Mouse (Mus musculus): ENCODE results near the gene Cldn16.
"Not testable (repeated sequence)": the region's sequence is repeated elsewhere in the genome, so short reads cannot be mapped to it uniquely, and the experiment has no call there.

The Cldn16 gene

DNA sequence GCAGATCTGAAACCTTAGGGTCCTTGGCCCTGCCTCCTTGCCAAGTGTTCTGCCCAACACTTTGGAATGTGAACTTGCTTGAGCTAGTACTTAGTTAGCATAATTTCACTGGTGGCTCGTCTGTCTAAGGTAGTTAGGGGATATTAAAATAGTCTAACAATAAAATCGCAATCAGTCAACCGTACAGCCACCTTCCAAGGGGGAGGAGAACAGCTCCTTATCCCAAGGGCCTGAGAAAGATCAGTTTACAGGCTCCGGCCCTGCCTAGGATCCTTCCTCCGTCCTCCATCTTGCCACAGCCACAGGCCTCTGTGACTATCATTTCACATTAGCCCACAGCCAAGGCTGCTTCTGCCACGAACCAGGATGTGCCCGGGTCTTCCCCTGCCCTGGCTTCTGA is at the start of gene Cldn16:
Gene Cldn16, plus strand, starts transcription at position 301 of the 400 bp plus-strand sequence.
- DNase-seq (ENCODE audit: low read depth) = no peak

DNA sequence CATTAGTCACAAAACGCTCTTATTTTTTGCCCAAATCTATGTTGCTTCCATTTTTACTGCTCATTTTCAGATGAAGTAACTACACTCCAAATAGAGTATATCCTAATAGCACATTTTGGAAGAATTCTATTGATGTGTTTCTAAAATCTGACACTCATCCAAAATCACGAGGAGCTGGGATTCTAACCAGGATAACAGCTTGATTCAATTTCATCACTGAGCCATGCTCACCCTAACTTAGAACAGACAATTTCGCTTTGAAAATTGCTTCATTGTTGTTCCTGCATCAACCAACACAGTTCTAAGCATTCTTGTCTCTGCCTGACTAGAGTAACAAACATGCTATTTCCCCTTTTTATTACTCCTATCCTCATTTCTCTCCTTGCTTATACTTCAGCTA is 44.3 kb upstream of the Cldn16 start:
- DNase-seq (ENCODE audit: low read depth) = no peak

DNA sequence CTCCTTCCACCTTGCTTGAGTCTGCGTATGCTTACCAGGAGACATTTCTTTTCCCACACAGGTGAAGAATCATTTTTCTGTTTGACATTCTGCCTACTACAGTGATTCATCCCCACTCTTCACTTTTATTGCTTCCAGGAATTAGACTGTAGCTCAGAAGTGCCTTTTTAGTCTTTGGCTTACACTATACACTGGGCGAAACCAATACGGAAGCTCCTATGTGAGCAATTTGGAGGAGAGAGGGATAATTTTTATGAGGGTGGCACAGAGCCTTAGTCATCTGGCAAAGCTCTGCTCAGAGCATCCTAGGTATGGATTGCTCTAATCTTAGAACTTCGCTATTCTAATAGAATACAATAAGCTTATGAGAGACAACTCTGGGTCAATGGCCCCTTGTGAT is 40.9 kb upstream of the Cldn16 start:
- no peak for DNase-seq (ENCODE audit: low read depth)

DNA sequence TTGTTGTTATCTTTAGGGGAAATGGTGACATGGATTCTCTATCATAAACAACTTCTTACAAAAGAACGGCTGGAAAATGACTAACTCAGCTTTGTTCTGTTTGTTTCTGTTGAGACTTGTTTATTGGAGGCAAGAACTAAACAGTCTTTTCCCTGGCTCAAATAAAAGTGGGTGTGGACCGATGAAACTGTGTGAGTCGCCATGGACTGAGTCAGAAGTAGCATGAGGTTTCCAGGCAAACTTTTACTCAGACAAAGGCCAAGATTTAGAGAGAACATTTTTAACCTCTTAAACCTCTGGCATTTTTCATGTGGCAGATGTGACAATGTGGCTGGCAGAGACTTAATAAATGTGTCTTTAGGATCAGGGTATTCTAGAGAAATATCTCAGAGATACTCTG is 32.7 kb upstream of the Cldn16 start:
- no peak for DNase-seq (ENCODE audit: low read depth)

DNA sequence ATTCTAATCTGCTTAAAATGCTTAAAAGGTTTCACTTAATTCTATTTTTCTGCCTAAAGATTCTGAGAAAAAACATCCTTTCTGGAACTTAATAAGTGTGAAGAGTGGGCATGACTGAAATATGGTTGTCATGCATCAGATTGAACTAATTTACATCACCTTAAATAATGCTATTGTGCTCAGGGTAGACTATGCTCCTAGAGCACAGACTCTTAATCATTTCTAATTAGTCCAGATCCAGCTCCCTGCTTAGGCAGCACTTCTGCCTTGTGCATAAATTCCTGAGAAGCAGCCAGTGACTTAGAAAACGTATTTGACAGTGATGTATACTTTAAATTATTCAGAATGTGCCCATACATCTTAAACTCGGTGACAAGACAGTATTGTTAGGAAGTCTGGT is 29.4 kb upstream of the Cldn16 start:
- no peak for DNase-seq (ENCODE audit: low read depth)

DNA sequence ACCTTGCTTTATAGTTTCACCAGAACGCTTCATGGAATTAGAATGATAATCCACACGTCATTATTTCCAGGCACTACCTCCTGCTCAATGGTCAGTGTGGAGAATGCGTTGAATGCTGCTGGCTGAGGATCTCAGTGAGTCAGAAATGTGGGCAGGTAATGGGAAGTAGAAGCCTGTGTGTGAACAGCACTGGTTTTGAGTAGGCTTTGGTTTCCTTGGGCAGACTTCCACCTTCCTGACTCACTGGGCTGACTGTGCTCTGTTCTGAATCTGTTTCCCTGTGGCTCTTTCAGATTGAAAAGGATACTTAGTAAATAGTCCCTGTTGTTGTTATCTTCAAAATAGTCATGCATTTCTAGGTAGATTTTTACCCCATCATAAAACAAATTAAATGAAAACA is 22.9 kb upstream of the Cldn16 start:
- DNase-seq (ENCODE audit: low read depth) = no peak

DNA sequence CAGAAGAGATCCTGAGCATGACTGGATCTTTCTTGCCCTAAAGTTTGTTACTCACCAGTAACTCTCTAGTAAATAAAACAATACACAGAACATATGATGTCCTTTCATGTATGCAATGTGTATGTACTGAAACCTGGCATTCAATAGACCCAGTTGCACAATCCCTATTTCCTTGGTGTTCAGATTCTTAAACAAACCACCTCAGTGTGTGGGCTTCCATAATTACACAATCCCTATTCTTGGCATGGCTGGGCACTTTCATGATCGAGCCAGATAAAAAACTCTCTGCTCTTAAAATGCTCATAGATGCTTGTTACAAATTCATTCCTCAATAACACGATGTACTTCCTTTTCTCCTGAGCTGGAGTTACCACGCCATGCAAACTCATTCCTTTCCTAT is 21.8 kb upstream of the Cldn16 start:
- no peak for DNase-seq (ENCODE audit: low read depth)

DNA sequence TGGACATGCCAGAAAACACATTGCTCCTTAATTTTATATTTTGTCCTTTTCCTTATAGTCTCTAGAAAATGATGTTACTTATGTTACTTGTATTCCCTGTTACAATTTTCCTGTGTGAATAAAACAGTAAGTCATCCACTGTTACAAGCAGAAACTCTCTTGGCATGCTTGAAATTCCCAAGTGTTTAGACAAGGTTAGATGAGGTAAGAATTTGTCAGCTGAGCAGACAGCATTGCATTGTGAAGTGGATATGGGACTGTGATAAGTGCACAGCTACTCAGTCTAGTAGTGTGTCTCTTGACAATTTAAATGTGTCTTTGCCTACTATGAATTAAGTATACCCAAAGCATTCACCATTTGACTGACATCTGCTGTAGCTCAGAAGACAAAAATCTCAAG is 18.1 kb upstream of the Cldn16 start:
- DNase-seq (ENCODE audit: low read depth) = no peak

DNA sequence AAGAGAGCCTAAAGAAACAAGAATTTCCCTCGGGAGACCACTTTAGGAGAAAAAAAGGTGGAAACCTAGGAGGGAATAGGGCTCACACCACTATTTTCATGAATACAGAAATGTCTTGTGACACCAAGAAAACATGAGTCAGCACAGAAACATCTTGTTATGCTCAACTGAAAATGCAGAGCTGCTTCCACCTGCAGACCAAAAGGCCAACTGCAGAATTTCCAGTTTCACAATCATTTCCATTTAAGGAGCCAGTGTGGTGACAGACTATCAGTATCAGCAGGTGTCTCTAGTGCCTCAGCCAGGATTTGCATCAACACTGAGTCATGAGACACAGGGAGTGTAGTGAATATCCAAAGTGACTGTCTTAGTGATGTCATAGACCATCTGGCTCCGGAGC is 15.3 kb upstream of the Cldn16 start:
- no peak for DNase-seq (ENCODE audit: low read depth)

DNA sequence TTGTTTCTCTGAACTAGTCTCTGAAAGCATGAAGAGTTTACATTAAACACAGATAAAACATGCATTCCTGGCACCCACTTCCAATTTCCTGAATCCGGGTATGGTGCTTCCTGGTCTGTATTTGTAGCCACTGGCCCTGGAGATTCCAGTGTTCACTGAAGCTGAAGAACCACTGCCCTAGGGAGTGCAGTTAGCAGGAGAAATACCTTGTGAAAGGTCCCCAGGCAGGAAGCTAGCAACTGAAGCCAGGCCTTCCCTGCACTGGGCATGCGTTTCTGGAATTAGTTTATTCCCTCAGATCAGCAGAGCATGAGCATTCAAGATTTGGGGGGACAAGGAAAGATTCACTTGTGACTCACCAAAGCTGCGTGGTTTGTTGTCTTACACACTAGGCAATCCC is 8.8 kb upstream of the Cldn16 start:
- no peak for DNase-seq (ENCODE audit: low read depth)

DNA sequence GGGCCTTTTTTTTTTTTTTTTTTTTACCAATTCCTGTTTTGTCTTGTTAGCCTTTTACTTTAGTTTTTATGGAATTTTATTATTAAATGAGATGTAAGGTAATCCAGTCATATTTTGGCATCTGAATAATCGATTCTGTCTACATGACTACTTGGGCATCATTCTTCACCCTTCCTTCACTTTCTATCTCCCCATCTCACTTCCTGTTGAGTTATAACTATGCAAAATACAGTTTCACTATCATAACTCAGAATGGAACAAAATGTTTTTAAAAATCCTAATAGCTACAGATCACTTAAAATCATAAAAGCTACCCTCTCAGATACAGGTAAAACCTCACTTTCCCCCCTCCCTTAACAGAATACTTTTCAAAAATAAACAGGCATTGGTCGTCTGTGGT is 6.8 kb upstream of the Cldn16 start:
- no peak for DNase-seq (ENCODE audit: low read depth)

DNA sequence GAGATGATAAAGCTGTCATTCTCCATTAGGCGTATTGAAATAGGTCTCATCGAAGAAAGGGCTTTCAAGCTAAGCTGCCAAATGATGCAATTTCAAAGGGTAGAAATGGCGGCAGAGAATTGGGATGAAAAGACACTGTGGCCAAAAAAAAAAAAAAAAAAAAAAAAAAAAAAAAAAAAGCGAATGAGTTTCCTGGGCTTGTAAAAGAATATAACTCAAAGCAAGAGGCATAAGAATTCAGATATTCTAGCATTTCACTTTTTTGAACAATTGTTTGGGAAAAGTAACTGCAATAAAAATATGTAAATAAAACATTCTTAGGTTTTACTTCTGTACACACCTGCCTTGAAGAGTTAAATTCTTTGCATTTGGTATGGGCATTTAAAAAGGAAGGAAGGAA is 3.6 kb downstream of the Cldn16 start:
- DNase-seq (ENCODE audit: low read depth) = no peak

DNA sequence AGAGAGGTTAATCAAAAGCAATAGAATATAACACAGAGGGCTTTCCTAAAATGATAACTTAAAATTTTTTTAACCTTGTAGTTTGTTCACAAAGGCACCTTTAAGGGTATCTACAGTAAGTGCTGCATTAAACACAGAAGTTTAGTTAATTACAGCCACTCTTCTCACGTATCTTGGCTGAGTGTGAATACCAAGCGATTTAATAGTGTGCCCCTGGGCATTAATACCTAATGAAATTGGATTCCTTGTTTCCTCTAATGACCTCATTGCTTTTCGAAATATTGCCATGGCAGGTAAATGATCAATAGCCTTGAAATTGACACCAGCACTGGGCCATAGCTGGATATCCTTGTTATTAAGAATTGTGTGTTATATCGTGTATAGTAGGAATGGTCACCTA is 8.3 kb downstream of the Cldn16 start:
- no peak for DNase-seq (ENCODE audit: low read depth)

DNA sequence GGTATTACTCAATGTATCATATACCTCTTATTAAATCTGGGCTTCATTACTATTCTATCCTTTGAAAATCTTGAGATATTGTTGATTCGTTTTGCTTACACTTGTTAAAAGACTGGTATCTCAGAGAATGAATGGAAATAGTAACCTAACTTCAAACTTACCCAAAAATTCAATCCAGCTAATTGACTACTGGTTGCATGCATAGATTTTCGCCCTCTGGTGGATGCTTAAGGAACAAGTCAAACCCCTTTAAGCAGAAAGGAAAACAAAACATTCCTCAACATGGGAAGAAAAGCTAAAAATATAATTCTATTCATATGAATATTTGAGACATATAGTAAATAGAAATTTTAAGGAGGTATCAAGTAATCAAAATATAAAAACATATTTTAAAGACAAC is 32.8 kb downstream of the Cldn16 start:
- DNase-seq (ENCODE audit: low read depth) = no peak

DNA sequence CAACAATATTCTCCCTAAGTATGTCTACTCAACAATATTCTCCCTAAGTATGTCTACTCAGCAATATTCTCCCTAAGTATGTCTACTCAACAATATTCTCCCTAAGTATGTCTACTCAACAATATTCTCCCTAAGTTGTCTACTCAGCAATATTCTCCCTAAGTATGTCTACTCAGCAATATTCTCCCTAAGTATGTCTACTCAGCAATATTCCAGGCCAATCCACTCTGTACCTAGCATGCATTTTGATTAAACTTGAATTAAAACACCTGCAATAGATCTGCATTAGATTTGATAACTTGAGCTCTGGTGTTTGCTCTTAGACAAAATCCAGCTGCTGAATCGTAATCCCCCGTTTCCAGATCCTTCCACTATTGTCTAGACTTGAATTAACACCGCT is 36.8 kb downstream of the Cldn16 start:
- not testable (repeated sequence) for DNase-seq (ENCODE audit: low read depth)

DNA sequence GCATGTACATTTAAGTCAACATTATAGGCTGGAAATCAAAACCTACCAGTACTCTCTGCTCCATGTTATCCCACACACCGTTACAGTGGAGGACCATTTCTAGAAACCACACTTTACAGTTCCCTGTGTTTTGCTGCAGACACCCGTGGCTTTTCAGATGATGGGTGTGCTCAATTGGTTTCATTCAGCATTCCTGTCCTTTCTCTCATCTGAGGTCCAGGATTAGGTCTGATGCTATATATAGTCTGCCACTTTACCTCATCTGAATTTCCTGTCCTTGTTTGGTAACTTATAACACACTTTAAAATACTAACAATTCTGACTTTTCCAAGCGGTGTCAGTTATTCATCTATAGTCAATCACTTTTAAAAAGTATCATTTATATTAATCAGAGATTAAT is 37.8 kb downstream of the Cldn16 start:
- DNase-seq (ENCODE audit: low read depth) = no peak

DNA sequence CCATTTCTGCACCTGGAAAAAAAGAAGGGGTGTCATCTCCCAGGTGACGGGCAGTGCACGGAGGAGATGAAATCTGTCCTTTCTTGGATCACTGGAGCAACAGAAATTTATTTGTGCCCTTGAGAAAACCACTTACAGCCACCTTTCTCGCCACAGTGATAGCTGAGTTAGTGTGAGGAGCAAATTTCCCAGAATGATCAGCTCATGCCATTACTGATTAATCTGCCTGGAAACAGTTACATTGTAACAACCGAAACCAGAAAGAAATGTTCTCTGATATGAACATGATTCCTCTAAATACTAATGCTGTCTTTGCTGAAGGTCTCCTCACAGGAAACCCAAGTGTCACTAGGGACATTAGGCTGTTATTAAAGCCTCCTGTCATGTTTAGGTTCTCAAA is 42.0 kb downstream of the Cldn16 start:
- no peak for DNase-seq (ENCODE audit: low read depth)

DNA sequence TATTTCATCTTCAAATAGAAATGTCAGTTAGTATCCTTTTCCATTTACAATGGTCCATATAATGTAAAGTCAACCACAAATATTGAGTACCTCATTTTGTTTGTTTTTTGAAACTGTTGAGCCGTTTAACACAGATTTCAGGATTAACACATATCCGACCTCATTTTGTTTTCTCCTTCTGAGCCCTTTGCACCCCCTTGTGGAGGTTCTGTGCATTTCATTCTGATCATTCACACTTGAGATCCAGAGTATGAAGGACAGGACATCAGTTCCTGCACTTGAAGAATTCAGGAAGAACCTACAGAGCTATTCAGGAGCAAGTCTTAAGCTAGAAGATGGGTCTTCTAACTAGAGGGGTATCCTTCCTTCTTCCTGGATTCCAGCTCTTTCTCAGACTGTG is 56.7 kb downstream of the Cldn16 start:
- no peak for DNase-seq (ENCODE audit: low read depth)

DNA sequence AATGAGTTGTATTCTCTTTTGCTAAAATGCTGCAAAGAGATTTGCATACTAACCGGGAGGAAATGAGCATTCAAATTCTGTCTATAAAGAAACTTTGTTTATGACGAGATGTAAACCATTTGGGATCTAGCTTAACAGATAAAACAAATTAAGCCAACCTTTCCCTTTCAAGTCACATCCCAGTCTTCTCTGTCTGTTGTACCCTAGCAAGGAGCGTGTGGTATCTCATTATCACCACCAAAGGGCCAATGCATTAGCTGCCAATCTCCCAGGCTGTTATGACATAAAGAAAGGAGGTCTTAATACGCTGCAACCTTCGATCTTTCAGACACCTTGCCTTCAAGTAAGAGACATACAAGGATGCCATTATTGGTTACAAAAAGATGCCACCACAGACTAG is 62.9 kb downstream of the Cldn16 start:
- no peak for DNase-seq (ENCODE audit: low read depth)

DNA sequence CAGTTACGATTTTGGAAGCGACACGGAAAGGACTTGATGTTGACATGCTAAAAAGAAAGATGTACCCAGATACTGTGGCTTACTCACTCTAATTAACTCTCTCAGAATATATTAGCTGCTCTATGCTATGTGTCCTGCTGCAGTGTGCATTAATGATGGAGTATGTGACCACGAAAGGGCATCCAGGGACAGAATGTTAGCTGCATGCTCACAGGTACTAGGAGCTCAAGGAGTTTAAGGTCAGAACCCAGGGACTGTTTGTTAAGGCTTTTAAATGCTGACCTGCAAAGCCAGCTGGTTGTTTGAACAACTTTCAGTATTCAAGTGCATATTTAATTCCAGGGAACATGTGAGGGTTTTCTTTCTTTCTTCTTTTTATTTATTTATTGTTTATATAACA is 63.7 kb downstream of the Cldn16 start, which contains the start of gene Tmem207:
Gene Tmem207, minus strand, starts transcription at position 101 of the 400 bp plus-strand sequence.
- DNase-seq (ENCODE audit: low read depth) = no peak

DNA sequence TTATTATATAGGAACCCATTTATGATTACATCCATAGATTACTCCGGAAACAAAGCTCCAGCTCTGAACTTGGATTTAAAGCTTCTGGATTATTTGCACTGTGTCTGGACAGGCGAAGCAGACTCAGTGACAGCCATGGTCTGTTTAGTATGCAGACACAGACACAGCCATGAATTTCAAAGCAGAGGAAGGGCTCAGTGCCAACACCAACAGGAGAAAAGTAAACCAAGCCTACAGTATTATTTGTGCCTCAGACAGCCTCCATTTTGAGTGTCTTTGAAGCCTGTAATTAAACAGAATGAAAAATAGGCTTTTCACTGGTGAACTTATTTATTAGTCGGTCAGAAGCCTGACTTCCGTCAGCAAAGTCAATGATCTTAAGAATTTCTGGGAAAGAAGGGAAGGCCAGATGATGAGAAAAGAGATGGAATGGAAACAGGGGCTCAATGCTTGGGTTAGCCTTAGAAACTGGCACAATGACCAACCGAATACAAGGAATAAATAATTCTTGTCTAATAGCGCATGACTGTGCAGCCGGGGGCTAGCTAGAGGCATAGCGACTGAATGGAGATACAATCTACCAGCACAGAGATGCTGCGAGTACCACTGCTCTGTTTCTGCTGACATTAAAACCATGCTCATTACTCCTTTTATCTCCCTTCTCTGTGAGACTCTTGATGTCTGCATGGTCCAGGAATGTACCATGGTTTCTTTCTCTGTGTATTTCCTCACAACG is 65.2 kb downstream of the Cldn16 start:
- DNase-seq (ENCODE audit: low read depth) = no peak

DNA sequence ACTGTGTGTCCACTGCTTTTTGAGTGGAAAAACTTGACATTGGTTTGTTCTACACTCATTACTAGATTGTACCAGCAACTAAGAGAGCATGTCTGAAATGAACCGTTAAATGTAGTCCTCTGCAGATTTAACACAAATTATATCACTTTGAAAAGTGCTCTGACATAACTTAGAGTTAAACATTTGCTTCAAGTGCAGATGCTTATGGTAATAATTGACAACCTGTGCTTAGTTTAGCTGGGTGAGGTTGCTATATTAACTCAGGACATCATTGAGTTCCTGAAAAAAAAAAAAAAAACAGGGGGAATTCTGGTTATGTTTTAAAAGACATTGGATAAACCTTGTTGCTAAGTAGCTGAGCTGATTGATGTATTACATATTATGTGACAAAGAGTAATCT is 67.5 kb downstream of the Cldn16 start:
- no peak for DNase-seq (ENCODE audit: low read depth)

DNA sequence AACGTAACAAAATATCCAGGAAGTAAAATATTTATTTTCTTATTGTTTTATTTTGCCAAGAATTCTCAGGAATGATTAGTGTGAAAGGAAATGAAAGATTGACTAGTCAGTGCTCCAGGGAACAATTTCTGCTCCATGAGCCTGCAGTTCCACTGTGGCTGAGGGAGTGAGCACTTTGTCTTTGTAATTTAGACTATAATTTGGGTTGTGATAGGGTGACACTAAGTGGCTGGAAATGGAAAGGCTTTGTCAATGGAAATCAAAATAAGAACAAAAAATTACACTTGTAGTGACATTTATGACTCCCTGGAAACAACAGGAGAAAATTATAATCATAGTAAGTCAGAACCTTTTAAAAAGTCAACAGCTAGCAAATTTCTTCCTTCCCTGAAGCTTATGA is 69.4 kb downstream of the Cldn16 start:
- DNase-seq (ENCODE audit: low read depth) = no peak
